Mouse (Mus musculus) heart, embryonic 16.5 days (tissue): ENCODE data around the gene Epo. TPM values are rescaled to one million over a fixed set of nuclear protein-coding genes. Genes with fewer than 3 reads are reported as not detected.
A peak's percentile ranks its signal among the peaks of the same experiment; 100 is the strongest.

Source experiments
- ATAC-seq: fragments of 200-750 bp; cut with Nextera tagmentation; replicated peaks from 2 replicates; pipeline ENCODE4 v1.8.0; 2017; ENCODE audit warnings: moderate number of reproducible peaks; ENCODE audit not compliant: insufficient read depth, low FRiP score; ENCODE audit errors: extremely low read depth
- H3K27ac ChIP-seq: fragments of 300-500 bp; sonication (generic); 2 replicates; pipeline ENCODE4 v1.5.1; 2014; ENCODE audit warnings: mild to moderate bottlenecking, low read length, control low read depth, moderate library complexity
- H3K27me3 ChIP-seq: fragments of 300-500 bp; sonication (generic); 2 replicates; pipeline ENCODE4 v1.6.1; 2014; ENCODE audit warnings: low read length, mixed read lengths; ENCODE audit not compliant: control insufficient read depth, insufficient read depth
- H3K36me3 ChIP-seq: fragments of 300-500 bp; sonication (generic); 2 replicates; pipeline ENCODE4 v1.6.1; 2014; ENCODE audit not compliant: control insufficient read depth, insufficient read depth
- H3K4me1 ChIP-seq: fragments of 300-500 bp; sonication (generic); 2 replicates; pipeline ENCODE4 v1.6.1; 2014; ENCODE audit warnings: low read length, mixed read lengths; ENCODE audit not compliant: control insufficient read depth, insufficient read depth
- H3K4me2 ChIP-seq: fragments of 300-500 bp; sonication (generic); 2 replicates; pipeline ENCODE4 v1.6.1; 2014; ENCODE audit warnings: low read depth, mild to moderate bottlenecking, control low read depth, low read length
- H3K4me3 ChIP-seq: fragments of 300-500 bp; sonication (generic); 2 replicates; pipeline ENCODE4 v1.5.1; 2014; ENCODE audit warnings: mild to moderate bottlenecking, control low read depth, low read length
- H3K9ac ChIP-seq: fragments of 300-500 bp; sonication (generic); 2 replicates; pipeline ENCODE4 v1.6.1; 2014; ENCODE audit warnings: low read length, control low read depth
- H3K9me3 ChIP-seq: fragments of 300-500 bp; sonication (generic); replicated peaks from 2 replicates; pipeline ENCODE4 v1.6.1; 2016; ENCODE audit warnings: low read length; ENCODE audit not compliant: control insufficient read depth
- WGBS: fragments of 180-500 bp; shearing (Covaris S2); extraction: QIAGEN DNeasy Blood & Tissue Kit; methylation state at CpG from one replicate; pipeline ENCODE4 v1.1.7; 2014; 5-methylcytosine and 5-hydroxymethylcytosine counted together
- polyA plus RNA-seq: library from polyadenylated mRNA; unstranded; fragments of >200 nt; fragmentation: Nextera tagmentation; extraction: Ambion mirVana; gene quantifications from 2 replicates; pipeline ENCODE4 v1.2.1, GENCODE M21; 2015

The Epo gene
- polyA plus RNA-seq, 1 experiment from 2014 or later: not detected

GRCm38 (mm10) chr5:137481138-137481537 lies 51.9 kb downstream of the Epo start:
- no peak overlapping the region for H3K4me2 ChIP-seq
- H3K27me3 ChIP-seq: peaks cover 22% of the 10 kb centered on the region
- ATAC-seq: no peak
- H3K36me3 ChIP-seq: no peaks in the 10 kb centered on the region
- no peaks in the 10 kb centered on the region for H3K9me3 ChIP-seq
- H3K27ac ChIP-seq: no peak overlapping the region
- H3K4me3 ChIP-seq: no peak overlapping the region
- peaks cover 6% of the 10 kb centered on the region for H3K4me1 ChIP-seq
- no peak overlapping the region for H3K9ac ChIP-seq

DNA sequence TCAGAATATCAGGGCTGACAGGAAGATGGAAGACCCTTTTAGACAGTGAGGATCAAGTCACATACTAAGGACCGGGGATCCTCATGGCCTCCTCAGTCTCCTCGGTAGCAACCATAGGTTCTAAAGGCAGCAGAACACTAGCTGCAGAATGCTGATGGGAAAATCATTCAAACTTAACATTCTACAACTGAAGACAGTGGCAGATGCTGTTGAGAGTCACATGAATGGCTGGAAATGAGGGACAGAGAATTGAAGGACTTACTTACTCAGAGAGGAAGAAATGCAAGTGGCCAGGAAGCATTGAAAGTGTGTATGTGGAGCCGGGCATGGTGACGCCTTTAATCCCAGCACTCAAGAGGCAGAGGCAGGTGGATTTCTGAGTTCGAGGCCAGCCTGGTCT lies 56.1 kb downstream of the Epo start, which contains the start of gene Zan:
TSS of gene Zan (minus strand) at position 101 of the 400 bp plus-strand sequence.
- no peak for ATAC-seq
- H3K36me3 ChIP-seq: no peaks in the 10 kb centered on the region
- no peaks in the 10 kb centered on the region for H3K9me3 ChIP-seq
- no peak within 1 kb of the TSS for H3K4me2 ChIP-seq
- H3K27ac ChIP-seq: no peak within 1 kb of the TSS
- 69% methylated on average over 5 of the region's 5 CpGs for WGBS
- no peaks in the 10 kb centered on the region for H3K4me1 ChIP-seq
- H3K27me3 ChIP-seq: no peaks in the 10 kb centered on the region
- no peak within 1 kb of the TSS for H3K9ac ChIP-seq
- no peak within 1 kb of the TSS for H3K4me3 ChIP-seq

- 47% methylated on average over 2 of the region's 2 CpGs for WGBS
- Histone ChIP-seq H3K4me2 (no peak overlapping the region), H3K27me3 (no peaks in the 10 kb centered on the region), H3K4me3 (no peak overlapping the region), H3K9ac (no peak overlapping the region), H3K36me3 (no peaks in the 10 kb centered on the region), H3K9me3 (no peaks in the 10 kb centered on the region), H3K4me1 (no peaks in the 10 kb centered on the region), H3K27ac (no peak overlapping the region)
- no peak for ATAC-seq
Observed at GRCm38 (mm10) chr5:137474351-137474750, 58.7 kb downstream of the Epo start.

- Histone ChIP-seq H3K4me1 (no peaks in the 10 kb centered on the region), H3K4me3 (no peak overlapping the region), H3K36me3 (no peaks in the 10 kb centered on the region), H3K4me2 (no peak overlapping the region), H3K27ac (no peak overlapping the region), H3K9ac (no peak overlapping the region), H3K9me3 (no peaks in the 10 kb centered on the region), H3K27me3 (no peaks in the 10 kb centered on the region)
- peak; percentile 69 for ATAC-seq
- 53% methylated on average over 5 of the region's 5 CpGs for WGBS
Observed at GRCm38 (mm10) chr5:137472252-137472904, 60.7 kb downstream of the Epo start.

DNA sequence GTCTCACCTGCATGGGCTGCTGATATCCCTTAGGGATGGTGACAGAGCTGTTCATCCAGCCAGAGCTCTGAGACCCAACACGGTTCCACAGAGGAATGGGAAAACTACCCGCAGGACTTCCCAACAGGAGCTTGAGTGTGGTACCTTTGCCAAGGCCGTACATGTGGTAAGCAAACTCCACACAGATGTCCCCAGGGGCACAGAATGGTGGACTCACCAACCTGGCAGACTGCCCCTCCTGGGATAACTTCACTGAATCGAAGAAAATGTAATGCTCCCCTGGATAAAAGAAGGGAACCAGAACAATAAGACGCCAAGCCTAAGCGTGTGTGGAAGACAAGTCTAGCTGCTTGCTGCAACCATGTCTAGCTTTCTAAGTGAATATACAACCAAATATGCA lies 66.1 kb downstream of the Epo start:
- Histone ChIP-seq H3K4me2 (no peak overlapping the region), H3K9me3 (no peaks in the 10 kb centered on the region), H3K9ac (no peak overlapping the region), H3K27me3 (no peaks in the 10 kb centered on the region; the same call in 1 of the 2 replicates), H3K4me1 (no peaks in the 10 kb centered on the region), H3K4me3 (no peak overlapping the region), H3K36me3 (no peaks in the 10 kb centered on the region), H3K27ac (no peak overlapping the region)
- no peak for ATAC-seq
- WGBS: 91% methylated on average over 6 of the region's 6 CpGs

DNA sequence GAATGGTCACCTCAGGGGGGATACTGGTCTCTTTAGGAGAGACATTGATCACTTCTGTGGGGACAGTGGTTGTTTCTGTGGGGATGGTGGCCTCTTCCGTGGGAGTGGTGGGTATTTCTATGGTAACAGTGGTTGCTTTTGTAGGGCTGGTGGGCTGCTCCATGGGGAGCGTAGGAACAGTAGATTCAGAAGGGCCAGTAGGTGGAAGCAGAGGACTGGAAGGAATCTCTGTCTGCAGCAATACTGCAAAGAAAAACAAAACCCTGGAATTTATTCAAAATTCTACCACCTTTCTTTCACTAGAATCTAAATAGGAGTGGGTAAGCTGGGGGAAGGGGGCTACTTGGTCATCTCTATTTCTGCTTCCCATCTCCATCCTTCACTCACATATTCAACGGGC lies 68.0 kb downstream of the Epo start:
- no peak overlapping the region for H3K9ac ChIP-seq
- H3K4me2 ChIP-seq: no peak overlapping the region
- H3K4me1 ChIP-seq: no peaks in the 10 kb centered on the region
- no peaks in the 10 kb centered on the region for H3K9me3 ChIP-seq
- H3K27me3 ChIP-seq: no peaks in the 10 kb centered on the region; the same call in 1 of the 2 replicates
- ATAC-seq: no peak
- no peaks in the 10 kb centered on the region for H3K36me3 ChIP-seq
- WGBS: 49% methylated on average over 3 of the region's 3 CpGs
- no peak overlapping the region for H3K27ac ChIP-seq
- H3K4me3 ChIP-seq: no peak overlapping the region

GRCm38 (mm10) chr5:137455866-137456591 lies 77.0 kb downstream of the Epo start:
- 58% methylated on average over 7 of the region's 7 CpGs for WGBS
- Histone ChIP-seq H3K36me3 (no peaks in the 10 kb centered on the region), H3K9ac (no peak overlapping the region), H3K27ac (no peak overlapping the region), H3K4me1 (no peaks in the 10 kb centered on the region), H3K27me3 (no peaks in the 10 kb centered on the region), H3K4me3 (no peak overlapping the region), H3K4me2 (no peak overlapping the region), H3K9me3 (no peaks in the 10 kb centered on the region)
- ATAC-seq: no peak

DNA sequence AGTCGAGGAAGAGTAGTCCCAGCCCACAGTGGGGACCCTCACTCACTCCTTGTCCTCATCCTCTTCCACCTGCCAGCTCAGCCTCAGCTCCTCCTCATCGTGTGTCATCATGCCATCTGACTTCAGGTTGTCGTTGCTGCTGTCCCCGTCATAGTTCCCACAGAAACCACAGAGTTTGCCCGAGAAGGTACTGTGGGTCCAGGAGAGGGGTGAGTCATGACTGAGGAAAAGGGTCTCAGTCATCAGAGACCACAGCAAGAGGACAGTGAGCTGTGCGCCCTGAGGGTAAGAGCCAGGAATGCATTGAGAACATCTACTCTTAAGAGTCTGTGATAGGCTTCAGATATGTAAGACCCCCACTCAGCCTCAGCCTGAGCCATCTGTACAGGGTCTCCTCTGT lies 77.8 kb downstream of the Epo start:
- no peaks in the 10 kb centered on the region for H3K9me3 ChIP-seq
- ATAC-seq: no peak
- WGBS: 59% methylated on average over 6 of the region's 6 CpGs
- H3K36me3 ChIP-seq: no peaks in the 10 kb centered on the region
- no peak overlapping the region for H3K4me3 ChIP-seq
- no peak overlapping the region for H3K9ac ChIP-seq
- H3K4me2 ChIP-seq: no peak overlapping the region
- no peak overlapping the region for H3K27ac ChIP-seq
- H3K4me1 ChIP-seq: no peaks in the 10 kb centered on the region
- H3K27me3 ChIP-seq: no peaks in the 10 kb centered on the region

- no peak overlapping the region for H3K27ac ChIP-seq
- no peak for ATAC-seq
- no peak overlapping the region for H3K4me3 ChIP-seq
- no peaks in the 10 kb centered on the region for H3K27me3 ChIP-seq
- no peak overlapping the region for H3K4me2 ChIP-seq
- no peaks in the 10 kb centered on the region for H3K36me3 ChIP-seq
- H3K9ac ChIP-seq: no peak overlapping the region
- H3K4me1 ChIP-seq: no peaks in the 10 kb centered on the region
- H3K9me3 ChIP-seq: no peaks in the 10 kb centered on the region
Observed at GRCm38 (mm10) chr5:137445536-137445935, 87.5 kb downstream of the Epo start.
